Mouse (Mus musculus) heart, postnatal 25 days (tissue): Measurements from ENCODE around the gene Cnr2. TPM values are rescaled to one million over a fixed set of nuclear protein-coding genes. Genes with fewer than 3 reads are reported as not detected.

Source experiments
- DNase-seq: peaks from one replicate; pipeline ENCODE4 v3.0.0; 2022; ENCODE audit warnings: low spot score
- intact Hi-C: fragments of 180-260 bp; cut with DNase I; formaldehyde crosslinking; loops from one replicate; pipeline ENCODE4 v1.15.1; 2025
- total RNA-seq, 2 experiments: library from RNA; stranded (reverse); gene quantifications; 2 replicates each; pipeline ENCODE4 v1.2.3; 2021

The Cnr2 gene
- total RNA-seq, 2 experiments from 2014 or later: 0.34 to 0.36 TPM

GRCm38 (mm10) chr4:135874564-135875535 lies 20.3 kb upstream of the Cnr2 start:
- intact Hi-C loops: loop anchor here (5.0 to 10.0 kb wide), 2 partner anchors 53 to 170 kb away; no protein-coding TSS in a partner anchor
- no peak for DNase-seq

- intact Hi-C loops: loop anchor here (5.0 to 10.0 kb wide), 2 partner anchors 53 to 171 kb away; no protein-coding TSS in a partner anchor
- DNase-seq: no peak
These were observed 19.6 kb upstream of the Cnr2 start for GRCm38 (mm10) chr4:135875546-135875945.

- intact Hi-C loops: loop anchor here (5.0 to 10.0 kb wide), 2 partner anchors 54 to 171 kb away; no protein-coding TSS in a partner anchor
- no peak for DNase-seq
These were observed 19.1 kb upstream of the Cnr2 start for GRCm38 (mm10) chr4:135875991-135876582.

GRCm38 (mm10) chr4:135876583-135877020 lies 18.6 kb upstream of the Cnr2 start:
- DNase-seq: peak; percentile 82
- intact Hi-C loops: loop anchor here (1.0 to 10.0 kb wide), 3 partner anchors 54 to 172 kb away; no protein-coding TSS in a partner anchor

- intact Hi-C loops: loop anchor here (1.0 to 10.0 kb wide), 3 partner anchors 55 to 173 kb away; no protein-coding TSS in a partner anchor
- DNase-seq: no peak
These were observed 17.5 kb upstream of the Cnr2 start for GRCm38 (mm10) chr4:135877742-135878141.

GRCm38 (mm10) chr4:135879021-135879420 lies 16.2 kb upstream of the Cnr2 start:
- no peak for DNase-seq
- intact Hi-C loops: loop anchor here (5.0 to 10.0 kb wide), 2 partner anchors 57 to 174 kb away; no protein-coding TSS in a partner anchor

GRCm38 (mm10) chr4:135880018-135880417 lies 15.2 kb upstream of the Cnr2 start:
- intact Hi-C loops: no loop called here
- no peak for DNase-seq

GRCm38 (mm10) chr4:135880576-135880975 lies 14.6 kb upstream of the Cnr2 start:
- DNase-seq: no peak
- intact Hi-C loops: no loop called here

- no peak for DNase-seq
- intact Hi-C loops: no loop called here
These were observed 13.2 kb upstream of the Cnr2 start for GRCm38 (mm10) chr4:135882023-135882422.

GRCm38 (mm10) chr4:135883401-135883851 lies 11.8 kb upstream of the Cnr2 start:
- intact Hi-C loops: no loop called here
- DNase-seq: no peak

- DNase-seq: no peak
- intact Hi-C loops: no loop called here
These were observed 11.2 kb upstream of the Cnr2 start for GRCm38 (mm10) chr4:135883881-135884516.

GRCm38 (mm10) chr4:135884531-135884930 lies 10.7 kb upstream of the Cnr2 start:
- intact Hi-C loops: no loop called here
- DNase-seq: no peak

GRCm38 (mm10) chr4:135885676-135886075 lies 9.5 kb upstream of the Cnr2 start:
- no peak for DNase-seq

GRCm38 (mm10) chr4:135886184-135886583 lies 9.0 kb upstream of the Cnr2 start:
- DNase-seq: no peak
- intact Hi-C loops: no loop called here

More at GRCm38 (mm10) chr4:135885676-135886075, 9.5 kb upstream of the Cnr2 start:
- intact Hi-C loops: no loop called here

GRCm38 (mm10) chr4:135888448-135889057 lies 6.6 kb upstream of the Cnr2 start:
- no peak for DNase-seq
- intact Hi-C loops: loop anchor here (1.0 to 2.0 kb wide), 2 partner anchors 32 to 72 kb away; partner anchors contain the start of gene Fuca1

- intact Hi-C loops: loop anchor here (1.0 to 2.0 kb wide), 2 partner anchors 31 to 71 kb away; partner anchors contain the start of gene Fuca1
- DNase-seq: no peak
These were observed 5.9 kb upstream of the Cnr2 start for GRCm38 (mm10) chr4:135889146-135889883.

- intact Hi-C loops: loop anchor here (1.0 to 2.0 kb wide), 3 partner anchors 30 to 71 kb away; partner anchors contain the start of gene Fuca1
- DNase-seq: peak; percentile 51
These were observed 5.3 kb upstream of the Cnr2 start for GRCm38 (mm10) chr4:135889884-135890283.

- no peak for DNase-seq
- intact Hi-C loops: loop anchor here (2.0 kb wide), 1 partner anchor 41 kb away; no protein-coding TSS in a partner anchor
These were observed 3.7 kb upstream of the Cnr2 start for GRCm38 (mm10) chr4:135891539-135891938.
